Mouse (Mus musculus): ENCODE measurements around the gene Onecut3.

Gene Onecut3

GRCm38 (mm10) chr10:80506222-80506621 is 11.6 kb downstream of the Onecut3 start:
- DNase-seq: peak; percentile 78

DNA sequence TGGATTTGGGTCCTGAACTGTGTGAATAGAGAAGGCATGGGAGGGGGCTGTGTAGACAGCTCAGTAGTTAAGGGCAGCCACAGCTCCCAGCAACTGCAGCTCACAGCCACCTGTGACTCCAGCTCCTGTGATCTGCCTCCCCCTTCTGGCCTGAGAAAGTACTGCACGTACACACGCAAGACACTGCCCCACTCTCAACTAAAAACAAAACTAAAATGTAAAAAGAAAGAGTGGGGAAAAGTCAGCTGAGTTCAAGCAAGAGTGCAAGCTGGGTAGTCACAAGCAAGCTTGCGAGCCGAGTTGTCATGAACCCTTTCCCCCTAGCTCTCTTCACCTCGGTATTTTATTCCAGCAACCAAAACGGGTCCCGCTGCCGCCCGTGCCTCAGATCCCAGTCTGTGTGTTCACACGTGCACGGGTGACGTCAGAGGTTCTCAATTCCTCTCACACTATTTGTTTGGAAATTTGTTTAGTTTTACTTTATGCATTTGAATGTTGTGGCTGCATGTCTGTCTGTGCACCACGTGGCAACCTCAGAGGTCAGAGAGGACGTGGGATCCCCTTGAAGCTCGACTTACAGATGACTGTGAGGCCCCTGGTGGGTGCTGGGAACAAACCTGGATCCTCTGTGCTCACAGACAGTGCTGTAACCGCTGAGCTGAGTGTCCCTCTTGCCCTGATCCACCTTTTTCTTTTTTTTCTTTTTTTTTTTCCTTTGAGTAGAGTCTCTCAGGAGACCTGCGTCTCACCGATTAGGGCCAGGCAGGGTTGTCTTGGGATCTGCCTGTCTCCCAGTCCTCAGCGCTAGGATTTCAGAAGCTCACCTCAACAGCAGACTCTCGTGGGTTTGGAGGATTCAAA is 15.0 kb downstream of the Onecut3 start:
- peak; percentile 87 for DNase-seq

DNA sequence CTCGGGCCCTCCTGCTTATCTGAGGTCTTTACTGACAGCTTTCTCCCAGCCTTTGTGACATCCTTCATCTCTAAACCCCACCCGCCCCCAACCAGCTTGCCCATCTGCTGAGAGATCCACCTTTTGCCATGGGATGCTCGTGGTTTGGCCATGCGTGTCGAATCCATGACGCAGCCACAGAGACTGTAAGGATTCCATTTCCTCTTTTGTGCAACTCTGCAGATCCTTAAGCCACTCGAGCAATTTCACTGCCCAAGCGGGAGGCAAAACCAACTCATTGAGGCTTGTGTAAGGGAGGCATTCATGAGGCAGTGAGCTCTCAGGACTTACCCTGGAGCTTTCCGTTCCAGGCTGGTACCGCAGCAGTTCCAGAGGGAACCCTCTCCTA is 15.6 kb downstream of the Onecut3 start:
- DNase-seq: no peak

GRCm38 (mm10) chr10:80513739-80514138 is 19.1 kb downstream of the Onecut3 start:
- DNase-seq: no peak

GRCm38 (mm10) chr10:80519287-80519686 is 24.7 kb downstream of the Onecut3 start:
- no peak for DNase-seq

GRCm38 (mm10) chr10:80523299-80523698 is 28.7 kb downstream of the Onecut3 start:
- no peak for DNase-seq

GRCm38 (mm10) chr10:80526172-80526571 is 31.5 kb downstream of the Onecut3 start:
- no peak for DNase-seq

- DNase-seq: no peak
Observed at GRCm38 (mm10) chr10:80532783-80533182, 38.1 kb downstream of the Onecut3 start.

DNA sequence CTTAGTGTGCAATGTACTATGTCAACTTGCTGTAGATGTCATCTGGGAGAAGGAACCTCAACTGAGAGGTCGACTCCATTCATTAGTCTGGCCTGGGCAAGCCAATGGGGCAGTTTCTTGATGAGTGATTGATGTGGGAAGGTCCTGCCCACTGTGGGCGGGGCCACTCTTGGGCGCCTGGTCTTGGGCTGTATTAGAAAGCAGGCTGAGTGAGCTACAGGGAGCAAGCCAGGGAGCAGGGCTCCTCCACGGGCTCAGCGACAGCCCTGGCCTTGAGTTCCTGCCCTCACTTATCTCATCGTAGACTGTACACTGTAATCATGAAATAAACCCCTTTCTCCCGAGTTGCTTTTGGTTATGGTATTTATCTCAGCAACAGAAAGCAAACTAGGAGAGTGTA is 39.1 kb downstream of the Onecut3 start:
- DNase-seq: no peak

GRCm38 (mm10) chr10:80535071-80535470 is 40.4 kb downstream of the Onecut3 start:
- no peak for DNase-seq

DNA sequence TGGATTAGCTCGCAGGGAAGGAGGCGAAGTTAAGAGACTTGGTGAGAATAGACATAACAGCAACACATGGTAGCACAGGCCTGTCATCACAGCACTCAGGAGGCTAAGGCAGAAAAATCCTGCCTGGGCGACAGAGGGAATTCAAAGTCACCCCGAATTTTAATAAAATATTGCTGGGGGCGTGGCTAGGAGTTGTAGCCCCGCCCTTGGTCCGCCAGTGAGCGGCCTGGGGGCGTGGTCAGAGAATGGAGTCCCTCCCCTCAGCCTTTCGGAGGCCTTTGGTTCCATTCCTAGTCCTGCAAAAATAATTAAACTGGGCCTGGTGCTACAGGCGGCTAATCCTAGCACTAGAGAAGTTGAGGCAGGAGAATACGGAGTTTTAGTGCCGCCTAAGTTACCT is 41.1 kb downstream of the Onecut3 start:
- no peak for DNase-seq

DNA sequence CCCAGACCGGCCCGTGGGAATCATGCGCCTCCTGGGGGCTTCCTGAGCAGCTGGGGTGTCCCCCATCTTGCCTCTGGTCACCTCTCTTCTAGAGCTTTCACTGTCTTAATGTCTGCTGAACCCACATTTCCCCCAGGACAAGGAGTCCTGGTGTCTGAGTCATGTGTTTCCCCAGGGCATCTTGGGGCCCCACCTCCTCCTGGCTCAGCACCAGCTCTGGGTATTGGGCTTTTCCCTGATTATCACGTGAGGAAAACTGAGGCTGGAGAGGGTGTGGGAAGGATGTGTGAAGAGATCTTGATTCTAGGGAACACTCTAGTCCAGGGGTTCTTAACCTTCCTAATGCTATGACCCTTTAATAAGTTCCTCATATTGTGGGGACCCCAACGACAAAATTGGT is 43.5 kb downstream of the Onecut3 start:
- DNase-seq: no peak

- peak; percentile 37 for DNase-seq
Observed at GRCm38 (mm10) chr10:80538710-80539394, 44.2 kb downstream of the Onecut3 start, which contains the start of gene Atp8b3. Gene Atp8b3 (minus strand): TSS chr10:80539124.

DNA sequence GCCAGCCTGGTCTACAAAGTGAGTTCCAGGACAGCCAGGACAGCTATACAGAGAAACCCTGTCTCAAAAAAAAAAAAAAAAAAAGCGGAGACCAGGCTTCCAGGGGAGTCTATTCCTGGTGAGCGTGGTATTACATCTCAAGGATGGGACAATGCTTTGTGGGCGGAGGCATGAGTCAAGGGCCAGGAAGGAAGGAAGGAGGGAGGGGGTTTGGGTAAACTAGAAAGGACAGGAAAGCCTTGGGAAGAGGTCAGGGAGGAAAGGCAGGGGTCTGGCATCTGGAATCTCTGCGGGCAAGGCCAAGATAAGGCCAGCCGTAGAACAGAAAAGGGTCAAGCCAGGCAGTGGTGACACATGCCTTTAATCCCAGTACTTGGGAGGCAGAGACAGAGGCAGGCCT is 44.9 kb downstream of the Onecut3 start:
- no peak for DNase-seq

GRCm38 (mm10) chr10:80543873-80544272 is 49.2 kb downstream of the Onecut3 start:
- DNase-seq: no peak

- no peak for DNase-seq
Observed at GRCm38 (mm10) chr10:80545590-80545989, 51.0 kb downstream of the Onecut3 start.

DNA sequence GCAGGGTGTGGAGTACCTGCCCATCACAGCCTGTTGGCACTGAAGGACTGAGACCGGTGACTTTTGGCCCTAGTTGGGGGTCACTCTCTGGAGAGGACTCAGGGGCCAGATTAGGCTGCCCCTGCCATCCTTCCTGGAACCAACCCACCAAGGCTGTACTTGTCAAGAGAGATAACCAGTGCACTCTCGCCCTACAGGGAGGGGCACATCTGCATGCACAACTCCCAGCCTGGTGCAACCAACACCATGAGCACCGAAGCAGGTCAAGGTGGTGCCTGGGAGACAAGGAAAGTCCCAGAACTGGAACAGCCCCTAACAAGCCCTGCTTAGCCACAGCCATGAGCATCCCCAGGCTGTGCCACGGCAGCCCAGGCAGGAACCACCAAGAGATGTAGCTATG is 52.3 kb downstream of the Onecut3 start:
- no peak for DNase-seq

- DNase-seq: no peak
Observed at GRCm38 (mm10) chr10:80547539-80547938, 52.9 kb downstream of the Onecut3 start.

DNA sequence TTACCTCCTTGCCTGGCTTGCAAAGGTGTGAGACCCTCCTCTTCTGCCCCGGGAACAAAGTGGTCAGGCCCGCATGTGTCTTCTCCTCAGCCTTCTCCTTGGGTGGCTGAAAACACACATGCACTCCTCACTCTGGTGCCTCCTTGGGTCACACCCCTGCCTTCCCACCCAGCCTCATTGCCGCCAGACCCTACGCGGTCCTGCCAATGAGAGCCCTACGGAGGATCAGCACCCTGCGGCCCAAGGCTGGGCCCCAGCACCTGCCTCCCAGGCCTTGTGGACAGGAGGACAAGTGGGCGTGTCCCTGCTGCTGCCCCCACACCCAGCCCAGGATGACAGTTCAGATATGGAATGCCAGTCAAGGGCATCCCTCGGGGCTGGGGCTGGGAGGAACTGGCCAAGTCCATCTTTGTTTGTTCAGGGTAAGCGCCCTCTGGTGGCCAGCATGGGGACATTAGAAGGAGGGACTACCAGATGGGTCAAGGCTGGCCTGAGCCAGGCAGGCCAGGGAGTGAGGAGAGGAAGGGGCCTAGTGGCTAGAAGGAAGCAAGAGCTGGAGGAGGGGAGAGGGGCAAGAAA is 53.9 kb downstream of the Onecut3 start:
- DNase-seq: peak; percentile 76

DNA sequence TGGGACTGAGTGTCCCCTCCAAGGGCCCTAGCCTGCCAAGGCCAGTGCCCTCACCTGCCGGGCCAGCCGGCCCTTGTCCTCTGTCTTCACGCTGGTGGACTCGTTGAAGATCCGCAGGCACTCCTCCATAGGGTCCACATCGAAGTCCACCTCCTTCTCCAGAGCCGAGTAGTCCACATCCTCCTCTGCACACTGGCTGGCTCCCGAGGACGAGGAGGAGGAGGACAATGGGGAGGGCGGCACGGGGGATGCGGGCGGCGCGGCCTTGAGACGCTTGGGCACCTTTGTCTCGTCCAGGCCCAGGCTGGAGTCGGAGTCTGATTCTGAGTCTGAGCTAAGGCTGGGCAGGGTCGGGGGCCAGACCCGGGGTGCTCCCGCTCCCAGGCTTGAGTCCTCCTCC is 54.6 kb downstream of the Onecut3 start:
- DNase-seq: no peak

GRCm38 (mm10) chr10:80552364-80552763 is 57.7 kb downstream of the Onecut3 start:
- DNase-seq: no peak

DNA sequence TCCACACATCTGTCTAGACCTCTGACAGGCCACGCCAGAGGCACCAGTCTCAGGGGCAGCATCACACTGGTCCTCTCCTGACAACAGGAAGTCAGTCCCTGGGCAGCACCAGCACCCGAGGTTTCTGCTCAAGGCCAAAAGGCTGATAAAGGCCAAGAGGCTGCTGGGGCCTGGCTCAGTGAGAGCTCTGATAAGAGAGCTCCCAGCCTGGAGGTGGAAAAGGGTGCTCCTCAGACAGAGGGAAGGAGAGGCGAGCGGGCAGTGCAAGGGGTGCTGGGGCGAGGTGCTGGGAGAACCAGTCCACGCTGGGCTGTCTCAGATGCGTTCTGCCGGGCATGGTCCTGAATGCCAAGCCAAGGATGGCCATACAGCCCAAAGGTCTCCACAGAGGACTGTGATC is 58.9 kb downstream of the Onecut3 start:
- DNase-seq: no peak

GRCm38 (mm10) chr10:80553997-80554396 is 59.4 kb downstream of the Onecut3 start:
- no peak for DNase-seq
